Mouse (Mus musculus): Measurements from ENCODE around the gene Sos2.

GRCm38 (mm10) chr12:69722857-69723256 lies 41.2 kb upstream of the Sos2 start:
- TF ChIP-seq GATA1 (IDR thresholded peaks at IDR 0.05; ENCODE audit: borderline replicate concordance, low read length), result no peak
- no peak for TF ChIP-seq CTCF (IDR thresholded peaks at IDR 0.05; ENCODE audit: low read depth, low read length)
- TF ChIP-seq POLR2AphosphoS5 (IDR thresholded peaks at IDR 0.05; ENCODE audit: insufficient replicate concordance, low read depth, low read length), result no peak
- TF ChIP-seq GATA2 (IDR thresholded peaks at IDR 0.05; ENCODE audit: borderline replicate concordance, low read depth, low read length), result no peak

Data from G1E (cell line).